Mouse (Mus musculus): ENCODE results near the gene Axl. TPM values are rescaled to one million over a fixed set of nuclear protein-coding genes. Genes with fewer than 3 reads are reported as not detected.

Gene Axl
- 36.6 and 40.8 TPM in 2 replicates for polyA plus RNA-seq (2016; fragmentation: Nextera tagmentation; extraction: Ambion mirVana)

DNA sequence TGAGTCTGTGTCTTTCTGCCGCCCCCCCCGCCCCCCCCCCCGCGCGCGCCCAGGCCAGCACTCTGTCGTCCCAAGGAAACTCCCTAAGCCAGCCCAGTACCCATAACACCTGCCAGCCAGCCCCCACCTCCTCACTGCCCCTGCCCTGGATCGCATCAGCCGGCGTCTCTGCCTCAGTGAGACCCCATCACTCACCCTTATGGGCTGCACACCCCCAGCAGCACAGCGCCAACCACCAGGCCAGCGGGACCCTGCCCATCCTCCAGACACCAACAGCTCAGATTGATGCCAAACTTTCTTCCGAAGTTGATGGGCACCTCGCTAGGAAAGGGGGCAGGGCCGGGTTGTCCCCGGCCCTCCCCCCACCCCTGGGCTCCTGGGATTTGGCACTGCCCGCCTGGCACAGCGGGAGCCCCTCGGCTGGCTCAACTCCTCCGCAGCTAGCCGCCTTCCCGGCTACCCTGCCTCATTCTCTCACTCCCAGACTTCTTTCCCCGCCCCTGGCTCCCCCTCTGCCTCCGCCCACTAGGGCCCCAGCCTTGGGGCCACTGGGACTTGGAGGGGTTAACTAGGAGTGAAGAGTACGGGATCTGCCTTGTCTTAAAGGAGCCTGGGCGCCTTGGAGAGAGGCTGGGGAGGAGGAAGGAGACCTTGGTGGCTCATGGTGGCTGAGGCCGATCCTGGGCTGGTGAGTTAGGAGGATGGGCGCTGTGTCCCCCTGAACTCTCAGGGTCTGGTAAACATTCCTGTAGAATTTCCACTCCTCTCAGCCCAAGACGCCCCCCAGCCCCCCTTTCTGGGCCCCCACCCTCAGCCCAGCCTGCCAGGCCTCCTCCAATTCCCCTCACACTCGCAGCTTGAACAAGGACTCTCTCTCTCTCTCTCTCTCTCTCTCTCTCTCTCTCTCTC, at the start of gene Axl:
Gene Axl (minus strand): TSS at position 486 of the 909 bp plus-strand sequence.
- 0 out of 2 replicates have a peak, but pooled peaks cover 3% of the 10 kb centered on the region for H3K27me3 ChIP-seq
- no peaks in the 10 kb centered on the region for H3K36me3 ChIP-seq
- peak within 1 kb of the TSS; percentile 63 for H3K9ac ChIP-seq
- WGBS, result 2% methylated on average over 25 of the region's 30 CpGs
- H3K4me1 ChIP-seq, result peaks cover 23% of the 10 kb centered on the region
- H3K9me3 ChIP-seq (replicated peaks), result no peaks in the 10 kb centered on the region
- peak within 1 kb of the TSS; percentile 43 for H3K4me3 ChIP-seq
- peak within 1 kb of the TSS; percentile 77 for H3K4me2 ChIP-seq (replicated peaks)
- peak within 1 kb of the TSS; percentile 44 for H3K27ac ChIP-seq
- peak; percentile 85 for ATAC-seq (ENCODE audit: low FRiP score)

DNA sequence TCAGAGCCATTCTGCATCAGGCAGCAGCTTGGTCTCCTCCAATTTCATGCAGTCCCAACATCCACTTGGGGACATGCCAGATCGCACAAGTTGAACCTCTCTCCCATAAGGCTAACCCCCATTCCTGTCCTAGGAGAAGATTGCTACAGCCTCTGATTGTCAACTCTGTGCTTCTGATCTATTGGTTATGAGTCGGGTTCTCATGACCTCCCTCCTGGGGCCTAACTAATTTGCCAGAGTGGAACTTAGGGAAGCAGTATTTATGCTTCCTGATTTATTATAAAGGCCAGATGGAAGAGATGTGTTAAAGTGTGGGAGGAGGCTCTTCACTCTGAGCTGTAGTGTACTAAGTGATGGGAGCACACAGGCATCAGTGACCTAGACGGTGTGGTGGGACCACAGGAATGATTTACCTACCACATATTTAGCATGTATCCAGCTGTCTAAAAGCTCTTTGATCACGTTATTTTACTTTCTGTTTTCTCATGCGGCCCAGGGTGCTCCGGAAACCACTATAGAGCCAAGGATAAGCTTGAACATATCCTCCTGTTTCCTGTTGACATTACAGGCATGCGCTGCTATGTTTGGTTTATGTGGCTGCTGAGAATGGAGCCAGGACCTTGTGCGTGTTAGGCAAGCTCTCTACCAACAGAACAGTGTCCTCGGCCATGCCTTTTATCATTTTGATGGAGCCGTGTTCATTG, 46.8 kb upstream of the Axl start:
- H3K27me3 ChIP-seq, result no peaks in the 10 kb centered on the region
- no peaks in the 10 kb centered on the region for H3K9me3 ChIP-seq (replicated peaks)
- no peak for ATAC-seq (ENCODE audit: low FRiP score)
- no peak overlapping the region for H3K27ac ChIP-seq
- no peak overlapping the region for H3K4me3 ChIP-seq
- H3K9ac ChIP-seq, result no peak overlapping the region
- 79% methylated on average over 10 of the region's 10 CpGs for WGBS
- H3K36me3 ChIP-seq, result no peaks in the 10 kb centered on the region
- no peak overlapping the region for H3K4me2 ChIP-seq (replicated peaks)
- H3K4me1 ChIP-seq, result no peaks in the 10 kb centered on the region

DNA sequence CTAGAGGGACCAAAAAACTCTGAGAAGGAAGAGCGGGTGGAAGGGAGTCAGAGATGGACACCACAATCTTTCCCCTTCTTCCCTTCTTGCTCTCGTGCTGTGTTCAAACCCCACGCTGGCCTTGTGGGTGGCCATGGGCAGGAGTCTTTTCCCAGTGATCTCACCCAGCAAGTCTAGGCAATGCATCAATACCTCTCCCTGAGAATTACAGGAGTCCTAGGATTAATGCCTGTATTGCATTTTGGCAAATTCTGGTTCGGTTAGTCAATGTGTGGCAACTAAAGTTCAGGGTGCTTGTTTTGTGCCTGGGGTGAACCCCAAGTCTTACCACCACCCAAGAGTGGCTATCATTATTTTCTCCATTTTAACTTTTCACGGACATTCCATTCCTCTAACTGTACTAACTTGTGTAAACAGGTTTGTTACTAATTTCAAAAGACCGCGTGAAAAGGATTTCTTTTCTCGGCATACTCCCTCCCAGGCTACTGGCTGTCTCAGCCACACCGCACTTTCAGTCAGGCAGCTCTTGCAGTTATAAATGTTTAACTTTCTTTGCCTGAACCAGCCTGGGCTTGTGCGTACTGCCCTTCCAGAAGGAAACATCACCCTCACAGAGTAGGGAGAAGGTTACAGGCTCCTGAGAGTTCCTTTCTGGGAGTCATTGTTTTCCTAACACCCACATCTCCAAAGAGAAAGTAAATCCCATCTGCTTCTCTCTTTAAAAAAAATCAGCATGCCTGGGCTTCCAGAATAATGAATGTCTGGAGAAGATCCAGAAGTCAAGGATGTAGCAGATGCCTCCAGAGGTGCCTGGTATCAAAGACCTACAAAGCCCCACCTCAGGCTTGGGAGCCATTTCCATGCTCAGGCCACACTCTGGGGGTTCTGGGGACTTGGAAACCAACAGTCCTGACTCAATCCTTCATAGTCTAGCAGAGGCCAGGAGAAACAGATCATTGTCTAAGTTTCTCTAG, 43.3 kb upstream of the Axl start:
- Histone ChIP-seq H3K27ac (no peak overlapping the region), H3K36me3 (no peaks in the 10 kb centered on the region), H3K9me3 (replicated peaks) (no peaks in the 10 kb centered on the region), H3K9ac (no peak overlapping the region), H3K4me3 (no peak overlapping the region), H3K4me2 (replicated peaks) (no peak overlapping the region), H3K4me1 (peaks cover 3% of the 10 kb centered on the region; the same call in 1 of the 2 replicates), H3K27me3 (no peaks in the 10 kb centered on the region)
- ATAC-seq (ENCODE audit: low FRiP score), result no peak
- 80% methylated on average over 10 of the region's 10 CpGs for WGBS

DNA sequence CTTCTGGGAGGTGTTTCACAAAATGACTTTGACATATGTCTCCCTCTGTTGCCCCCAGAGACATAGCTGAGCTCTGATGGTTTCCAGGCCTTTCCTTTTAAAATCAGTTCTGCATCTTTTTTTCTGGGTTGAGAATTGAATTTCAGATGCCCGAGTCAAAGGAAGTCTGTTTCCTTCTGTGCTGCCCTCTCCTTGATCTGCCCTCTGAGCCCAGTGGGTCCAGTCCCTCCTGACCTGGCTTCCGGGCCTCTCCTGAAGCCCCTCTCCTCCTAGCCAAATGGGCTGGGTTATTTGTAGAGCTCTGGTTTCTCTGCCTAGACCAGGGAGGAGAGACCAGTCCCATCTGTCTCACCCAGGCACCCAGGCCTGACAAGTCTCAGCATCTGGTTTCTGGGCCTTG, 41.7 kb upstream of the Axl start:
- Histone ChIP-seq H3K4me3 (no peak overlapping the region), H3K9ac (no peak overlapping the region), H3K4me2 (replicated peaks) (no peak overlapping the region), H3K27me3 (no peaks in the 10 kb centered on the region), H3K9me3 (replicated peaks) (no peaks in the 10 kb centered on the region), H3K27ac (no peak overlapping the region), H3K4me1 (peaks cover 3% of the 10 kb centered on the region; the same call in 1 of the 2 replicates), H3K36me3 (no peaks in the 10 kb centered on the region)
- ATAC-seq (ENCODE audit: low FRiP score), result no peak
- 45% methylated on average over 2 of the region's 2 CpGs for WGBS

DNA sequence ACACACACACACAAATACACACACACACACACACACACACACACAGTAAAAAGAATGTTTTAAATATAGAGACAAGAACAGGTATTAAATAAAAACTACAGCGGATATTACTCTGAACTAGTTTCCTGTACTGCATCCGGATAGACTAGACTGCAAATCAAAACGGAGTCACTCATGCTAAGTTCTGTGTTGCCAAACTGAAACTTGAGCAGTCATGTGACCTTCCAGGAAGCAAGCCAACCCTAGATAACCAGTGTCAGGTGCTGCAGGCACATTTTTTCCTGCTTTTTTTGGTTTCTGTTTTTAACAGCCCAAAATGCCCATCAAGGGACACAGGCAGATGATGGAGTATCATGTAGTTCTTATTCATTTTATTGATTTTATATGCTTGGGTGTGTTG, 38.7 kb upstream of the Axl start:
- H3K4me1 ChIP-seq, result peaks cover 3% of the 10 kb centered on the region; the same call in 1 of the 2 replicates
- WGBS, result 61% methylated on average over 3 of the region's 3 CpGs
- no peak overlapping the region for H3K9ac ChIP-seq
- H3K4me3 ChIP-seq, result no peak overlapping the region
- no peak overlapping the region for H3K27ac ChIP-seq
- ATAC-seq (ENCODE audit: low FRiP score), result no peak
- no peak overlapping the region for H3K4me2 ChIP-seq (replicated peaks)
- no peaks in the 10 kb centered on the region for H3K9me3 ChIP-seq (replicated peaks)
- no peaks in the 10 kb centered on the region for H3K27me3 ChIP-seq
- no peaks in the 10 kb centered on the region for H3K36me3 ChIP-seq

DNA sequence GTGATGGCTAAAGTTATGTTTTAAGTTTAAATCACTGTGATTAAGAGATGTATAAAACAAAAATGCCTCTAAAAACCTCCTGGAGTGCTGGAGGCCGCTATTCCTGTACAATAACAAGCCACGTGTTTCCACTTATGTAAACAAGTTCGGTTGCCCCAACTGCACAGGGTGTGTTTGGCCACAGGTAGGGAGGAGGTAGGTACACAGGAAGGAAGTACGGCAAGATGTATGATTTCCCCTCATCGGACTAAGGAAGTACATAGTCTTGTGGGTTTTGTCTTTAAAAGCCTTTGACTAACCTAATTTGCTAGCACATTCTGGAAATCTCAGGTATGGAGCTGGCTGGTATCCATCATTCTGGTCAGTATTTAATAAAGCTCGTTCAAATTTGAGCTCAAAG, 37.5 kb upstream of the Axl start:
- Histone ChIP-seq H3K9me3 (replicated peaks) (no peaks in the 10 kb centered on the region), H3K36me3 (no peaks in the 10 kb centered on the region), H3K27me3 (no peaks in the 10 kb centered on the region), H3K4me2 (replicated peaks) (no peak overlapping the region), H3K4me1 (peaks cover 3% of the 10 kb centered on the region; the same call in 1 of the 2 replicates), H3K4me3 (no peak overlapping the region), H3K27ac (no peak overlapping the region), H3K9ac (no peak overlapping the region)
- ATAC-seq (ENCODE audit: low FRiP score), result no peak
- 80% methylated on average over 6 of the region's 6 CpGs for WGBS

DNA sequence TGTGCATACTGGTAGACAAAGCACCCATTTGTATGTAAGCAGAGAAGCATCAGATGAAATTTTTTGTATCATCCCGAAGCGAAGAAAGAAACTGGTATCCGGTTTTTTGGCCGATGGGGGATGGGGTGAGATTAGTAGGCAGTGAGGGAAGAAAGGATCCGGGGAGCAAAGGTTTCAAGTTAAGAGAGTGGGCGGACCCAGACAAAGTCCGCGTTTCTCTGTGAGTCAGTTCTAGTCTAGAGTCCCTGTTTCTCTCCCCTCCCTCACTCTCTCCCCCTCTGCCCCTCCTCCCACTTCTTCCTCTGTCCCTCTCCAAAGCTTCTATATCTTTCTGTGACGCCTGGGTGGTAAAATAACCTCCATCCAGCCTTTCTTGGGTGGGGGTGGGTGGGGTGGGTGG, 36.5 kb upstream of the Axl start:
- ATAC-seq (ENCODE audit: low FRiP score), result no peak
- Histone ChIP-seq H3K27me3 (no peaks in the 10 kb centered on the region), H3K4me2 (replicated peaks) (no peak overlapping the region), H3K4me1 (peaks cover 3% of the 10 kb centered on the region; the same call in 1 of the 2 replicates), H3K9ac (no peak overlapping the region), H3K4me3 (no peak overlapping the region), H3K27ac (no peak overlapping the region), H3K9me3 (replicated peaks) (no peaks in the 10 kb centered on the region), H3K36me3 (no peaks in the 10 kb centered on the region)
- WGBS, result 54% methylated on average over 9 of the region's 9 CpGs

DNA sequence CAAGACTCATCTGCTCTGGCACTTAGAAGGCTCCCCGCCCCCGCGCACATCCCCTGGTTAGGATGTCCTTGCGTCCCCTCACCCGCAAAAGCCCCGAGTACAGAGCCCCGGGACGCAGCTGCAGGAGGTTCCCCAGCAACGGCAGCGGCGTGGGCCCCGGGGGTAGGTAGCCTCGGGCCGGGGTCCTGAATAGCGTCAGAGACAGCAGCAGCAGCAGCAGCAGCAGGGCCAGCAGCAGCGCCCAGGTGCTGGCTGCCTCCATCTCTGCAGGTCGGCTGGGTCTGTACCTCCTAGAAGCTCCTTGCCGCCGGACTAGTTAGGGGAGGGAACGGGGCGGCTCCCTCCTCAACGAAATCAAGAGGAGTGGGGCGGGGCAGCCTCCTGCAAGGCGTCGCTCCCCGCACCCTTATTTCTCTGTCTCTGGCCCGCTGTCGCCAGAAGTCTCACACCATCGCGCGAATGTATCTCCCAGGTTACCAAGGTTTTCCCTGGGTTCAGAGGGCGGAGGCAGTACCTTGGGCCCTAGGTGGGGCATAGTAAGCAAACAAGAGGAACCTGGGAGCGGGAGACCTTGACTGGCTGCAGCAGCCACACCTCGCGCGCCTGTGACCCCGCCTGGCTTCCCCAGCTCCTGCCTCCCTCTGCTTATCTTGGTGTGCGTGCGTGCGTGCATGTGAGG, 27.9 kb upstream of the Axl start, which contains the start of gene Cyp2s1:
Gene Cyp2s1 (minus strand): TSS at position 673 of the 679 bp plus-strand sequence.
- peak within 1 kb of the TSS; percentile 55 for H3K9ac ChIP-seq
- no peaks in the 10 kb centered on the region for H3K36me3 ChIP-seq
- ATAC-seq (ENCODE audit: low FRiP score), result peak; percentile 65
- H3K27ac ChIP-seq, result no peak within 1 kb of the TSS
- H3K9me3 ChIP-seq (replicated peaks), result no peaks in the 10 kb centered on the region
- H3K4me1 ChIP-seq, result peaks cover 10% of the 10 kb centered on the region
- H3K27me3 ChIP-seq, result peaks cover 27% of the 10 kb centered on the region
- WGBS, result 1% methylated on average over 40 of the region's 40 CpGs
- peak within 1 kb of the TSS; percentile 42 for H3K4me3 ChIP-seq
- H3K4me2 ChIP-seq (replicated peaks), result peak within 1 kb of the TSS; percentile 80

DNA sequence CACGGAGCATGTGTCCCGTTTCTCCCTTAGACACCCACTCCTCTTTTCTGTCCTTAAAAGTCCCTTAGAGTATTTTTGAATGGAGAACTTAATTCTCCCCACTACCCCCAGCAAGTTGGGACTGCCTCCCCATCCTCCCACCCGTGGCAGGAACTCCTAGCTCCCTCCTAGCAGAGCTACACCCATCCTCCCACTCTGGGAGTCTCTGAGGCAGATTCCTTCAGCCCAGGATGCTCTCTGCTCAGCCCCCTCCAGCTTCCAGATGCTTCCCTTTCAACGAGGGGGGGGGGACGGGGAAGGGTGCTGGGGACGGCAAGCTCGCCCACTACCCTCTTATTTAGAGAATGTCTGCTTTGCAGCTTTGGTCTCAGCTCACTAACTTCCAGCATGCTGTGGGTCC, 27.1 kb upstream of the Axl start:
- WGBS, result 26% methylated on average over 7 of the region's 7 CpGs
- Histone ChIP-seq H3K36me3 (no peaks in the 10 kb centered on the region), H3K9ac (no peak overlapping the region), H3K9me3 (replicated peaks) (no peaks in the 10 kb centered on the region), H3K27me3 (peaks cover 27% of the 10 kb centered on the region), H3K4me1 (peaks cover 10% of the 10 kb centered on the region), H3K27ac (no peak overlapping the region), H3K4me2 (replicated peaks) (peak overlapping the region; percentile 80), H3K4me3 (peak overlapping the region; percentile 42)
- ATAC-seq (ENCODE audit: low FRiP score), result 0 out of 2 replicates have a peak, but pooled peaks have one; percentile 7

DNA sequence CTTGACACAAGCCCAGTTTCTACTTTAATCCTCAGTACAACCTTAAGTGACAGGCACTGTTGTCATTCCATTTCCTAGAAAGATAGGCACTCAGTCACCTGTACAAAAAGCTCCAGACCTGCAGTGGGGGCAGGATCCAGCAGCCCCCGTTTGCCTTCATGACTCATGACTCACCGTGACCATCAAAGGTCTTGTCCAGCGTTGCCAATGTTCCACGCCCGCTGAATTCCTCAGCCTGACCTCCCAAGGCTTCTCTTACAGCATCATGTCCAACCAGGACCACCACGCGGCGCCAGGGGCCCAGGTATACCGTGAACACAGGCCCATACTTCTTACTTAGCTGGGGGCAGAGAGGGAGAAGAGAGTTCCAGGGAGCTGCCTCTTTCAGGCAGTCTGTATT, 26.2 kb upstream of the Axl start:
- Histone ChIP-seq H3K27ac (no peak overlapping the region), H3K36me3 (no peaks in the 10 kb centered on the region), H3K9me3 (replicated peaks) (no peaks in the 10 kb centered on the region), H3K27me3 (peaks cover 27% of the 10 kb centered on the region), H3K4me2 (replicated peaks) (no peak overlapping the region), H3K4me3 (no peak overlapping the region), H3K9ac (no peak overlapping the region), H3K4me1 (peaks cover 10% of the 10 kb centered on the region)
- ATAC-seq (ENCODE audit: low FRiP score), result no peak
- WGBS, result 86% methylated on average over 9 of the region's 9 CpGs

DNA sequence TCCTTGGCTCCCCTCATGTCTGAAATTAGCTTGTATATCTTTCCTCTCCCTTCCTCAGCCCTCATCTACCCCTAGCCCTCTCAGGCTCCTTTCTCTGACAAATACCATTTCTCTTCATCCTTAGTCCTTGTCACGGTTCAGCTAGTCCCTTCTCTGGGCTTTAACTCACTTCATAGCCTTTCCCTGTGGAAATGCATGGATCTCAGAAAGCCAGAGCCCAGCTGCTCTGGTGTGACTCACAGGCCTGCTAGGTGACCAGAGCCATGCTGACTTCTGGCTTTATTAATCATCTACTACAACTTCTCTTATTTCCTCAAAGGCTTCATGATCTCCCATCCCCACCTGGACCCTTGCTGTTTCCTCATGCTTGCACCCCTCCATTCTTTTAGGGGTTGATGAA, 23.7 kb upstream of the Axl start:
- Histone ChIP-seq H3K4me3 (no peak overlapping the region), H3K9ac (no peak overlapping the region), H3K36me3 (no peaks in the 10 kb centered on the region), H3K27me3 (peaks cover 27% of the 10 kb centered on the region), H3K27ac (no peak overlapping the region), H3K9me3 (replicated peaks) (no peaks in the 10 kb centered on the region), H3K4me1 (peaks cover 10% of the 10 kb centered on the region), H3K4me2 (replicated peaks) (no peak overlapping the region)
- no peak for ATAC-seq (ENCODE audit: low FRiP score)
- WGBS, result 82% methylated on average over 1 of the region's 1 CpGs
